Mouse (Mus musculus) liver, postnatal 0 days (tissue): ENCODE measurements around the gene Gm12117.

Source experiments
- CTCF ChIP-seq: sonication (generic); IDR thresholded peaks from 2 replicates; pipeline ENCODE4 v1.5.1; 2016; ENCODE audit warnings: antibody characterized with exemption, low read depth
- EP300 ChIP-seq: IDR thresholded peaks from 2 replicates; pipeline ENCODE4 v1.6.1; 2016; ENCODE audit warnings: antibody characterized with exemption, low read depth, mild to moderate bottlenecking

- no peak for TF ChIP-seq CTCF
- TF ChIP-seq EP300: no peak
Observed at GRCm38 (mm10) chr11:33234134-33234533, 42.4 kb downstream of the Gm12117 start.
